Mouse (Mus musculus) bone marrow, adult 2 months (tissue): ENCODE measurements around the gene Armc10.

Experiments used
- CTCF ChIP-seq: fragments of 200-500 bp; IDR thresholded peaks from 2 replicates; pipeline ENCODE4 v1.5.1; 2011; ENCODE audit warnings: low read length, control low read depth; ENCODE audit not compliant: control insufficient read depth, insufficient read depth
- POLR2A ChIP-seq: fragments of 200-500 bp; IDR thresholded peaks from 2 replicates; pipeline ENCODE4 v1.6.1; 2011; ENCODE audit warnings: low read depth, mild to moderate bottlenecking, control low read depth, low read length, borderline replicate concordance; ENCODE audit not compliant: control insufficient read depth

DNA sequence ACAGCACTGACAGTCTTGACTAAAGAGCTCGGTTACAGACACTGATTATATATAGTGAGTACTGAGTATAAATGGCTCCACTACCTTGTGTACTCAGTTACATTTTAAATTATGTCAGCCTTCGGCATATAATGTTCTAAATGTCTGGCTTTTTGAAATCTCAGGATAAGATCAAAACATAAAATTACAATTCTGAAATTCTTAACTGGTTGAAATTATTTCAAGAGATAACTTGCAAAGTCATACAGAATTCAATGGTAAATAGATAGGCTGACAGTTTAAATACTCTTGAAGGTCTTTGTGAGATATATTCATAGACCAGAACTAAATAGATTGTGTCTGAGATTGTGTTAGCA lies 56.4 kb downstream of the Armc10 start:
- TF ChIP-seq CTCF (no peak), POLR2A (no peak)
